9 mouse cellular contexts compared by ENCODE assay signal in the genomic region with DNA sequence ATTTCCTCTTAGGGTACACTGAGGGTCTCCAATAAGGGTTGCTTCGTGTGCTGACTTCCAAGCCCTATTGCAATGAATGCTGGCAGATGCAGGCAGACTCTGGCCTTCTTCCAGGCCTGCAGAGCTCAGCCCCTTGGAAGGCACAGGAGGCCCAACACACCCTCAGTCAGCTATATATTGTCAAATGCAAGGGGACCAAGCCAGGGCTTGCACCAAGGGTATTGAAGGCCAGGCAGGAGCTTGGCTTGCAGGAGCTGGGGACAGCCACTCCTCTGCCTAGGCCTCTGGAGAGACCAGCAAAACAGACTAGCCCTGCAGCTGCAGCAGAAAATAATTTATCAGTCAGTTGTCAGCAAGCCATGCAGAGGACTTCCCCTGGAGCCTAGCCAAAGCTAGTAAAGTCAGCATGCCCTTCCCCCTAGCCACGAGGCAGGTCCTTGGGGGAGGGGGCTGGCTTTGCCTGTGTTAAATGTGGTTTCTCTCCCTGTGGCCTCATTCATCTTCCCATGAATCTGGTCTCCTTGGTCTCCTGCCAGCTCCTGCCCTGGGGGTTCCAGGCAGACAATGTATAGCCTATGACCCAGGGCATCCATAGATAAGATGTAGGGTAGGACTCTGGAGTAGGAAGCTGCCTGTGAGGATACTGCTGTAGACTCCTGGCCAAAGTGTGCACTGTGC. TPM values are rescaled to one million over a fixed set of nuclear protein-coding genes. Genes with fewer than 3 reads are reported as not detected.
DNase-seq lines count a peak whose midpoint lies in the region; ATAC-seq lines count a peak whose summit lies in the region.
"Had no signal": no experiment of that assay in that cellular context is flagged by ENCODE, and none has a peak within 500 bp of the region (broad histone marks: within the 10 kb centered on the region; RNA-seq: fewer than 3 reads in every experiment).

No protein-coding gene starts in this region.

- H3K4me3 ChIP-seq in heart, embryonic 12.5 days = no peak overlapping the region
- H3K4me3 ChIP-seq in limb, embryonic 13.5 days = no peak overlapping the region

- intact Hi-C loops in heart, postnatal 36 days (cut with DNase I) = no loop called here
- intact Hi-C loops in left cerebral cortex, postnatal 14 days (cut with DNase I) = no loop called here

- no peaks in the 10 kb centered on the region for H3K36me3 ChIP-seq in heart, embryonic 12.5 days
- no peaks in the 10 kb centered on the region for H3K36me3 ChIP-seq in limb, embryonic 13.5 days

- H3K4me1 ChIP-seq in heart, embryonic 12.5 days (replicated peaks) = peaks cover 28% of the 10 kb centered on the region
- peaks cover 35% of the 10 kb centered on the region for H3K4me1 ChIP-seq in limb, embryonic 13.5 days

- no peak overlapping the region for H3K9ac ChIP-seq in heart, embryonic 12.5 days
- H3K9ac ChIP-seq in limb, embryonic 13.5 days = no peak overlapping the region

- ATAC-seq in heart, embryonic 12.5 days (ENCODE audit: insufficient number of reproducible peaks, low FRiP score) = peak; percentile 70
- peak; percentile 62 for ATAC-seq in limb, embryonic 13.5 days (ENCODE audit: low FRiP score, low read depth)

- no peak overlapping the region for H3K4me2 ChIP-seq in heart, embryonic 12.5 days
- 0 out of 2 replicates have a peak overlapping the region, but pooled peaks have one; percentile 2 for H3K4me2 ChIP-seq in limb, embryonic 13.5 days (replicated peaks)

- no peak for DNase-seq in heart, postnatal 36 days
- peak; percentile 55 for DNase-seq in 3T3-L1 (ENCODE audit: low read depth, low spot score)
- DNase-seq in embryo, embryonic 9.5 days (ENCODE audit: extremely low spot score) = peak; percentile 53
- DNase-seq in frontal cortex, adult 2 months (ENCODE audit: extremely low spot score in 1 of 2, low spot score in 1 of 2) = no peak
- no peak for DNase-seq in left cerebral cortex, postnatal 14 days (ENCODE audit: low spot score in 2 of 2)
- DNase-seq in urinary bladder, adult 2 months (ENCODE audit: low spot score) = no peak

- peaks cover 54% of the 10 kb centered on the region for H3K27me3 ChIP-seq in heart, embryonic 12.5 days (replicated peaks)
- H3K27me3 ChIP-seq in limb, embryonic 13.5 days = peaks cover 24% of the 10 kb centered on the region

- H3K27ac ChIP-seq in heart, embryonic 12.5 days (ENCODE audit: poor library complexity, severe bottlenecking) = 0 out of 2 replicates have a peak overlapping the region, but pooled peaks have one; percentile 13
- H3K27ac ChIP-seq in limb, embryonic 13.5 days = peak overlapping the region; percentile 12; the same call in 1 of the 2 replicates

- 25% methylated on average over 2 of the region's 2 CpGs for WGBS in heart, embryonic 12.5 days
- 13% methylated on average over 2 of the region's 2 CpGs for WGBS in limb, embryonic 13.5 days

- no peaks in the 10 kb centered on the region for H3K9me3 ChIP-seq in heart, embryonic 12.5 days (replicated peaks)
- no peaks in the 10 kb centered on the region for H3K9me3 ChIP-seq in limb, embryonic 13.5 days

RNA-seq across cellular contexts. Expression of gene Crmp1, which starts 43.6 kb away (rescaled TPM):
- polyA plus RNA-seq in heart, embryonic 12.5 days (2016; fragmentation: Nextera tagmentation; extraction: Ambion mirVana) = 9.7 and 11.8 TPM in 2 replicates
- under 1 TPM; 0.65 to 0.69 TPM for total RNA-seq in heart, postnatal 36 days (2021)
- 14.5 and 15.7 TPM in 2 replicates for polyA plus RNA-seq in limb, embryonic 13.5 days (2015; fragmentation: Nextera tagmentation; extraction: Ambion mirVana)
- 289 and 299 TPM in 2 replicates for polyA plus RNA-seq in frontal cortex, adult 2 months (2012; rRNA removed)
- 100 to 1,000 TPM; 376 to 387 TPM for total RNA-seq in left cerebral cortex, postnatal 14 days (2021)
- 0.41 and 0.66 TPM in 2 replicates for polyA plus RNA-seq in urinary bladder, adult 2 months (2012; rRNA removed)
- total RNA-seq: common myeloid progenitor, adult 5-6 weeks had no signal

Comparison
In these comparisons a context has a peak if more than half of its experiments do, and no peak if none do; other contexts are left out.
1. DNase-seq: peak in 3T3-L1 (single experiment) and embryo, embryonic 9.5 days (single experiment); none in heart, postnatal 36 days (0 of 2), frontal cortex, adult 2 months (0 of 2), left cerebral cortex, postnatal 14 days (0 of 2) and urinary bladder, adult 2 months (single experiment).
2. RNA of gene Crmp1, which starts 43.6 kb away (polyA plus RNA-seq): 289 to 299 TPM in frontal cortex, adult 2 months; 14.5 to 15.7 TPM in limb, embryonic 13.5 days, 9.7 to 11.8 TPM in heart, embryonic 12.5 days and 0.41 to 0.66 TPM in urinary bladder, adult 2 months; every median in the first group is over 10 times any median in the second.